Mouse (Mus musculus) thymus, postnatal 36 days (tissue): Measurements from ENCODE around the gene Ncoa7.

Source experiments
- DNase-seq, 2 experiments: peaks; one replicate each; pipeline ENCODE4 v3.0.0; 2022; ENCODE audit warnings: mixed read lengths in 2 of 2

The Ncoa7 gene

DNA sequence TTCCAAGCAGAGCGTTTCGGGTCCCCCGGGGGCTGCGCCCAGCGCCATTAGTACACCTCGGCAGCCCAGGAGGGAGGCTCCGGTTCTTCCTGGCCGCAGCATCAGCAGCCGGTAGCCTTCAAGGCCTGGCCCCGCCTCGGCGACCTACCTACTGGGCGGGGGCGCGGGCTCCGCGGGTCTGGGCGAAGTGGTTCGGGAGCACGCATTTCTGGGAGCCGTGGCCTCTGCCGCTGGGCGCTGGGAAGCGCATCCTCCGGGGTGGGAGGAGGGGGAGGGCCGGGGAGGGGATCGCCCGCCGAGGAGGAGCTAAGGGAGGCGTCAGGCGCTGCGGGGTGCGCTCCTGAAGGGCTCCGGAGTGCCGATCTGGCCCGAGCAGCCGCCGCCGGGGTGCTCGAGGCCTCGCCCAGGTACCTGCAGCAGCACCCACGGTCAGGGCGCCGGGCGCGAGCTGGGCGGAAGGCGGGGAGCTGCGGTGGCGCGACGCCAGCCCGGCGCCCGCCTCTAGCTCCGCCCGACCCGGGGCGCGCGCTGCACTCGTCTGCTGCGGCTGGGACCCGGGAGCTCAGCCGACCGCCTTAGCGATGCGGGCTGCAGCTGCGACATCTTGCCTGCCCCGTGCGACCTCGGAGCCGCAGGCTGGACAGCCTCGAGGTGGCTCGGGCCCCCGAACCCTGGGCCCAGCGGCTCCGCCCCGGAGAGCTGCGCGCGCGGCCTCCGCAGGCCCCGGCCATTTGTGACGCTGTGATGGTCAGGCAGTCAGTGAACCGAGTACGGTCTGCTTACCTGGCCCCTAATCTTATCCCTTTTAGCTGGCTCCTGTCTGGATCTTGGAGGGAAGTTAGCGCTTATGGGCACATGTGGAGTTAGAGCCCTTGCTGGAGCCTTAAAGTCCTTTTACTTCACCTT is at the start of gene Ncoa7:
Gene Ncoa7 (minus strand): TSS at position 646 of the 906 bp plus-strand sequence.
- peak; percentile 75 to 82 for DNase-seq

DNA sequence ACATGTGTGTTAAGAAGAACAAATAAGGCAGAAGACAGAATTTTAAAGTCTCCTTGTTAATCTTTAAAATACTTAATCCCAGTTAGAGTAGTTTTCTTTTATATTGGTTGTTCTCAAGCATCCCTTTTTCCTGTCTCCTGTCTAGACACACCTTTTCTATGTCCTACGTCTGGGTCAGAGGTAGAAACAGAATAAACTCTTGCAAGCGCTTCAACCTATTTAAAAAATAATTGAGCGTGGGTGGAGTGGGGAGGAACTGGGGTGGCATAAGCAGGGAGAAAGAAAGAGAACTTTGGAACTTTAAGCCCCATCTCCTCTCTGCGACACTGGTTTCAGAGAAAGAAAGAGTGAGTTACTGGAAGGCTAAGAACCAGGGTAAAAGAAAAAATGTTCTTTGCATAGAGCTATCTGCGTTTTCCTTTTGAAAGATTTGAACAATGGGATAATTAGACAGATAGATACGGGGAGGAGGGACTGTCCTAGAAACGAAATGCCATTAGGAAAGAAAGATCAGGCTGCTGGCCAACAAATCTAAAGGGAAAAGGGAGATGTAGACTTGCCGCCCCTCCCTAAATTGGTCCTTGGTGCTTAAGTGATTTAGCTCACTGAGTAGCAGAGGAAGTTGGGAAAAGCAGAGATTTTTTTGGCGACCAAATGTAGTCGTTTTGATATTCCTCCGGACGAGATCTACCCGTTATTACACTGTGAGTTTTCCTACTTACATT is 42.1 kb upstream of the Ncoa7 start:
- DNase-seq, result no peak

DNA sequence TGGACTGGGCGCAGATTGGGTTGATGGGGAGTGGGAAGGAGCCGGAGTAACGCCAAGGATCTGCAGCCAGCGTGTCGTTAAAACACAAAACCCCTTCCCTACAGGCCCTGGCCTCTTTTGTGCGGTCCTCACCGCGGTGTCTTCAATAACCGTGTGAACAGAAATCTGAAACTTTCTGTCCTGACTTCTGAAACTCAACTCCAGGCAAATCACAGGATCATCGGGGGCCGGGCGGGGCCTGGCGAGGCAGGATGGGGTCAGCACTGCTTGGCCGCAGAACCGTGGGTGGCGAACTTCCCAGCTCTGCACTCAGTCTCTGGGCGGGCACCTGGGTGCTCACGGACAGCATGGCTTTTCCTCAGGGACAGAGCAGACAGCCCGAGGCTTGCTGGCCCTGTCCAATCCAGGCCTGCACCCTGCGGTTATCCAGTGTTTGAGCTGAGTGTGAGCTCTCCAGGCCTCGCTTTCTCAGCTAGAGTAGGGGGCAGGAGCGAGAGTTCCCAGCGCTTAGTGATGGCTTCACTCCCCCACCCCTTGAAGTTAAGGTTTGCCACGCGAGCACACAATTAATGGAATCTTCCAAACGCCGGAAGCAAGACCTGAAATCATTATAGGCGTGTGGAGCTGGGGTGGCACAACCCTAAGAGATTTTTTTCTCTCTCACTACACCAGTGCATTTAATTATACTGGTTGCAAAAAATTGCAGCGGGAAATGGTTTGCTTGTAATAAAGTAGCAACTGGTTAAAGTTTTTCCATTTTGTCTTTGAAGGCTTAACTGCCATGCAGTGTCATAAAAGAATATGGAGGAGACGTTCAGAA is 41.3 kb upstream of the Ncoa7 start:
- DNase-seq, result peak in 1 of 2 experiments; percentile 6

DNA sequence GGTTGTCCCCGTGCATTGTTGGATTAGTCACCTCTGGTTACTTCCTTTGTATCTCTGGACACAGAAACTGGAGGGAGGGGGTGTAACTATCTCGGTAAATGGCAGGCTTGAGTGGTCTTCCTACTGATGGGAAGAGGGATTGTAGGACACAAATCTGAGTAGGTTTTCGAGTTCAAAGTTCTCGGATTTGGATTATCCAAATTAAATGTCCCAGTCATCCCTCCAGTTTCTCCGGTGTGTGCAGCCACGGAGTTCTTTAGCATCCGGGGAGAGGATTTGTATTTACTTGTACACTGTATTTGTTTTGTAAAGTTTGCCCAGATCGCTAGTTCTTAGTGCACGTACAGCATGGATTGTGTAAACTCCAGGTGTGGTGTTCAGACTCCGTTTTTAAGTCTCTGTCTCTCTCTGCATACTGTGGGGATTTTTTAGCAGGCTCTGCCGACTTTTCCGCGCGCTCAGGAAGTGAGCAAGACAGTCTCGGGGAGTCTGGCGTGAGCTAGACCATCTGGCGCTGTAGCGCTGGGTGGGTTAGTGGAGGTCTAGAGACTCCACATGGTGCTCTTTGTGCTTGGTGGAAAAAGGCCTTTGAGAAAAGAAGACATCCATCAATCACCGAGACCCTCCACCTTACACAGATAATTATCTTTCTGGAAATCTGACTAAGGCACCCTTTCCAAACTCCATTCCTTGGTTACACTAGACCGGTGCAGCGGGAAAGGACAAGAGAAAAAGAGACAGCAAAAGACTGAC is 40.5 kb upstream of the Ncoa7 start:
- DNase-seq, result no peak

DNA sequence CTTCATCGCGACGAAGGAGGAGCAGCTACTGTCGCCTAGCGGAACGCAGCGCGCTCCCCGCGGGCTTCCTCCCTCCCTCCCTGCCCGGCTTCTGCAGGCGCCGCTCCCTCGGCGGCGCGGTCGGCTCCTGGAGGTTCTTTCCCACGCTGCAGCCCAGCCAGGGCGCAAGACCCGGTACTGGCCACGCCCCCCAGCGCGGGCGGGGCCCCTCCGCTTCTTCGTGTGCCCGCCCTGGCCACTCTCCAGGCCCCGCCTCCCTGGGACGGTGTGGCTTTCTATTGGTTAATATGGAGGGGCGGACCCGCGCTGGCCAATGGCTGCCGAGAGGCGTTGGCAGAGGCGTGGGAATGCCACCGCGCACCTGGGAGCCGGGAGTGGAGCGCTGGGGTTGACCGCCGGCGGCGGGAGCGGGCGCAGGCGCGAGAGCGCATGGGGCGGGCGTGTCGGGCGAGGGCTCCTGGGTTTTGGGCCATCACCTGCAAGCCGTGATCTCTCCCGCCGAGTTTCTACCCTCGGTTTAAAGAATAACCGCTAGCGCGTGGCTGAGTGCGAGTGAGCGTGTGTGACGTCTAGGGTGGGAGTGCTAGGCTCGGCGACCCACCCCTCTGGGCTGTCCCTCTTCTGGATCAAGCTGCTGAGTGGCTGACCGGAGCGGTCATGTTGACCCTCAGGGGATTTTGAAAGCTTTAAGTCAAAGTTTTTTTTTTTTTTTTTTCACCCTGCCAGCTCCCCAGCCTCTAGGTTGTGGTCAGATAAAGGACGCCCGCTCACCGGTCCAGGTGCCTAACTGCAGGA is 39.7 kb upstream of the Ncoa7 start, which contains the start of gene Hey2:
Gene Hey2 (minus strand): TSS at position 159 of the 795 bp plus-strand sequence.
- DNase-seq, result peak; percentile 93 to 94

DNA sequence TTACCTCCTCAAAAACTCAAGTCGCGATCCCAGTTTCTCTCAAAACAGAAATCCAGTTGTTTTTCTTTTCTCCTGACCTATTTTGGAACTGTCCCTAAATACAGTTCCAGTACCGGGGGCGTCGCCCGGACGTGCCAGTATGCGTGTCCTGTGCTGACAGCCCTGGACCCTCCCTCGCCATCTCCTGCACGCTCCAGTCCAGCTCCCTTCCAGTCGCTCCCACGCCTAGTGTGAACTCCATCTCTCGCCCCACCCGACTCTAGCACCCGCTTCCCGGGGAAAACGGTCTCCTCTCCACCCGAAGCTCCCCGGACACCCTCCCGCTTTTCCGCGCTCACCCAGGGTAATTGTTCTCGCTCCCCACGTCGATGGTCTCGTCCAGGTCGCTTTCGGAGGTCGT is 39.1 kb upstream of the Ncoa7 start:
- DNase-seq, result no peak

DNA sequence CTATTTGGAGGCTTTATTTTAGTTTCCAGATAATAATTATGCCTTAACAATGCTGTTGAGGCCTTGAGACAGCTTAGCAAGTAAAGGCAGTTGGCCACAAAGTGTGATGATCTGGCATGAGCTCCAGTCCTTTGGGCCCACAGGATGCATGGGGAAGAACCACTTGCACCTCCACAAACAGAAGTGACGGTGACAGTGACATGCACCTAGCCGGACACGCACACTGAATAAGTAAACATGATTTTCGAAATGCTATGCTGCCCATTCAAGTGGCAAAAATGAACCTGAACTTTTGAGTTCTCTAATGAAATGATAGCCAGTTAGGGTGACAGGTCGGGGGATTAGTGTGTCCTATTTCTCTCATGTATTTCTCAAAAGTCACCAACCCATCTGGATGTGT is 37.7 kb upstream of the Ncoa7 start:
- no peak for DNase-seq

DNA sequence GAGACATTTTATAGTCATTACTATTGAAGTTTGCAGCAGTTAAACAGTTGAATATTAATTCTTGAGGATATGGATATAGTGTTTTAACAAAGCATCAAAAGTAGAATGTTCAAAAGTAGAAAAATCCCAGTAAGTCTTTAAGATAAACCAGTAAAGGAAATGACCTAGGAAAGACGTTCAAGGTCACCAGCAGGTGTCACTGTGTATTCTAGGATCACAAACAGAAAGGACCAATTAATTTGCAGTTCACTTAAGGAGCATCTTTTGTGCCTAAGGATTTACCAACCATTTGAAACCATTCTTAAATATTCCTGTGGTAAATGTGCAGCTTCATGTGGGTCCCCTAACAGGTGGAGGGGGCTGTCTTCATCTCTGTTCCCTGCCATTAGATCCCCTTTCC is 35.1 kb upstream of the Ncoa7 start:
- DNase-seq, result no peak

DNA sequence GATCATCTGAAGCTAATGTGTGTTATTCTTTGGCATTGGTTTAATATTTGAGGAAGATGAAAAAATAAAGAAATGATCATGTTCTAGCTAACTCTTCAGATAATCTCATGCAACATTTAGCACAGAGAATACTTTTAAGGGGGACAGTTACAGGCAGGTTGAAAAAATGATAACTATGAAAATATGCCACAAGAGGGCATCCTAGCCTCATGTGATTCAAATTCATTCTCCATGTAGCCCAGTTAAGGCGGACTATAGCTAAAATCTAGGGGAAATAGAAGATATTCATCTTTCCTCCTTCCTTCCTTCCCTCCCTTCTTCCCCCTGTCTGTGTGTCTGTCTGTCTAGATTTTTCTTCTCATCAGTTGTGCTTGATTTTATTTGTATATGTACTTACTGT is 21.9 kb upstream of the Ncoa7 start:
- DNase-seq, result no peak

DNA sequence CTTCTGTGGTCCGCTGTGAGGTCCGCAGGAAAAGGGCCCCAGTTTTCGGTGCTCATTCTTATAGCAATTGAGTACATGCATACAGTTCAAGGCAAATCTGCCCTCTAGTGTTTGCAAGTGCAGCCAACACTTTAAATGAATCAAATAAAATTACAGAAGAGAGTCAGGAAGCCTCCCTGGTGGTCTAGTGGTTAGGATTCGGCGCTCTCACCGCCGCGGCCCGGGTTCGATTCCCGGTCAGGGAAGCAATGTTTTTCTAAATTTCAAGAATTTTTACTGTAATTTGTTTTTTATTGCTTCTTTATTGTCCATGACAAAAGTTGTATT is 7.8 kb upstream of the Ncoa7 start:
- DNase-seq, result peak; percentile 66 to 73

DNA sequence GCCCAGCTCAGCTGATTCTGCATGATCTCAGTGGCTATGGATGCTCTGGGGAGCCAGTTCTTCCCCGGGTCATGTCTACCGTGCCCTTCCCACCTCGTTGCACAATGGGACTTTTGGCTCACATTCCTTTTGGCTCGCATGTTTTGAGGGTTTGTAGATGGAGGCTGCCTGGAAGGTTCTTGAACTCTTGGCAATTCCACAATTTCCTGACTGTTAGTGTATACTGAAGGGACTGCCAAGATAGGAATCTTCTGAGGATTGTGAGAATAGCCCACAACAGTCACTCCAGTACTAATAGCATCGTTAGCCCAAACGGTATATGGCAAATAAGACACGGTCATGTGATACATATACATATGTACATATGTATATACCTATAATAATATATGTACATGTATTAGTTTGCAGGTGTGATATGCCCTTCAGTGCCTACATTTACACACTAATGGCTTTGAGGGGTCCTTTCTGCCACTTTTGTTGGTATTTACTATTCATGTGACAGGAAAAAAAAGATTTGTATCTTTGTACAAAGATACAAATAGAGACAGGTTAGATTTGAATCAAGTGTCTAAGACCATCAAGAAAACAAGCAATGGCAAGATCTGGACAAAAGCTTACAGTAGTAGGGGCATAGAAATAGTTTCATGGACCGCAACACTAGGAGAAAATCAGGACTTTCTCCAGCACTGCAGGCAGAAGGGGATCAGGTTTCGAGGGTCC is 7.3 kb upstream of the Ncoa7 start:
- DNase-seq, result no peak

DNA sequence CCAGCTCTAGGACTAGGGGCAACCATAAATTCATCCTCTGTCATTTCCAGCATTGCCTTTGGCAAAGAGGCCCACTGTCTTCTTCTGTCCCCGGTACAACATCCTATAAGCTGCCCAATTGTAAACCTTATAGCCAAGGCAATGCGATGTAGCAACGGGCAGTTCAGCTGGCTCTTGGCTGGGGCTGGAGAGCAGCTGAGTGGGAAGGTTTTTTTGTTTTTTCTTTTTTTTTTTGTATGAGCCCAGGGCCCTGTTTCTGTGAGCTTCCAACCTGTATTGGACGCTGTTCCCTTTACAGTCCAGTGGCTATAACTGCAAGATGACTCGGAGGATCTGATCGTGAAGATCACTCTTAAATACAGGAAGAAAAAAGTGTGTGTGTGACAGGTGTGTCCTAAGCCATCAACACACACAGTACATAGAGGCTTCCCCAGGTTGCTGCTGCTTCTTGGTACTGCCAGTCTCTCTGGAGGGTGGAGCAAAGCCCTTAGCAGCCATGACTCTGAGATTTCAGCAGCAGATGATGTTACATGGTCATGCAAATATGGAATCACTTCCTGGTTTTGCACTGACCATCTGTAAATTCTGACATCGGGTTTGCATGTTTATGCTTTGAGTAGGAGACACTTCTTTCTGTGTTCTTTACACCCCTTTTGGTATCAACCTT is 594 bp upstream of the Ncoa7 start:
- no peak for DNase-seq

DNA sequence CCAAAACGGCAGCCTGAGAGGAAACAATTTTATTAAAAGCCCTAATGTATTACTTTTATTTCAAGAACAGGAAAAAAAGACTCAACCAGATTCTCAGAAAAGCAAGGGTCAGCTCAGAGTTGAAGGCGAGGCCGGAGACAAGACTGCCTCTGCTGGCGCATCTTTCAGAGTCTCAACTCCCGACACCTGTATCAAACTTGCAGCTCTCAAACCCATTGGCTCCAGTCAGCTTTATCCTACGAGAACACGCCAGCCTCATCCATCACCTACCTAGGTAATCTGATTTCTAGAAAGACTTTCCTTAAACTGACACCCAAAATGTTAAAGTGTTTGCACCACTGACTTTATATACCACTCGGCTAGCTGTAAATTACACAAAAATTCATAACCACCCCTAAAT is 1.1 kb downstream of the Ncoa7 start:
- DNase-seq, result peak in 1 of 2 experiments; percentile 7

DNA sequence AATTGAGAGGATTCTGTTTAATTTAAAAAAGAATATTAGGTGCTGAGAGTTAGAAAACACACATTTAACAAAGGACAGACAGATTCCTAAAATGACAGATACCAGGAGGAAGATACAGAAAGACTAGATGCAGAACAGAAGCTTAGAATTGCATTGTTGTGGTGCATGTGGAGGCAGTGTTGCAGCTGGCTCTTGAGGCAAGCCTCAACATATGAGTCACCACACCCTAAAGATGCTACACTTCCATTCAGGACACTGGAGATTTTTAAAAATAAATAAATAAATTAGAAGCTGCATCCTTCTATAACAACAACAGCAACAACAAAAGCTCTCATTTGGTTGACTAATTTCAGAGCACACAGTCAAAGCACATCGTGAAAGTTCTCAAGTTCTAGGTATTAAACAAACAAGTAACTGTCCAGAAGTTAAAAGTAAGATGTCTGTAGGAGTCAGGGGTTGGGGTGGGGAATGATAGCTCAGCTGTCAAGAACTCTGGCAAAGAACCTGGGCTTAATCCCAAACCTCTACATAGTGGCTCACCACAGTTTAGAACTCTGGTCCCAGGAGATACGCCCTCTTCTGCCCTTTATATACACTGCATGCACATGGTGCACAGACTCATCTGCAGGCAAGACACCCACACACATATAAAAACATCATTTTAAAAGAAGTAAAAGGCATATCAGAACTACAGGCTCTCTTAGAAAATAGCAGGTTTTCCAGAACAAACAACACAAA is 3.2 kb downstream of the Ncoa7 start:
- DNase-seq, result no peak

DNA sequence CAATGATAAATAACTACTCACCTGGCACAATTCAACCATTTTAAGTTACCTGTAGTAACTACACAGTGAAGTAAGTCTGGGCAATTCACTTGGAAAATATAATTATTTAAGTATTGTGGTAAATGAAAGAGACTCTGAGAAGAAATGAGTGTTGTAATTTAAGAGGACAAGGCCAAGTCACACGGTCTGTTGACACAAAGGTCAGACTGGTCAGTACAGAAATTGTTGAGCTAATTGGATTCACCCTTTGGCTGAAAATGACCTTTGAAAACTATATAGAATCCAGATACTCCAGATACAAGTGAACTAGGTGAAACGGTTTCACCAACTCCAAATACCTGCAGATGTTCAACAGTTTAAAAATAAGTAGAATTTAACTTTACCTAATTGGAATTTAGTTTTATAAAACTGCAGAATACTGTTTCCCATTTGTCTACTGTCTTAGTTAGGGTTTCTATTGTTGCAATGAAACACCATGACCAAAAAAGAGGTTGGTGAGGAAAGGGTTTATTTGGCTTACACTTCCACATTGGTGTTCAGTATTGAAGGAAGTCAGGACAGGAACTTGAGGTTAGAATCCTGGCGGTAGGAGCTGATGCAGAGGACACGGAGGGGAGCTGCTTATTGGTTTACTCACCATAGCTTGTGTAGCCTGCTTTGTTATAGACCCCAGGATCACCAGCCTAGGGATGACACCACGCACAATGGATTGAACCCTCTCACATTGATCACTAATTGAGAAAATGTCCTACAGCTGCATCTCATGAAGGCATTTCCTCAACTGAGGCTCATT is 6.5 kb downstream of the Ncoa7 start:
- no peak for DNase-seq

DNA sequence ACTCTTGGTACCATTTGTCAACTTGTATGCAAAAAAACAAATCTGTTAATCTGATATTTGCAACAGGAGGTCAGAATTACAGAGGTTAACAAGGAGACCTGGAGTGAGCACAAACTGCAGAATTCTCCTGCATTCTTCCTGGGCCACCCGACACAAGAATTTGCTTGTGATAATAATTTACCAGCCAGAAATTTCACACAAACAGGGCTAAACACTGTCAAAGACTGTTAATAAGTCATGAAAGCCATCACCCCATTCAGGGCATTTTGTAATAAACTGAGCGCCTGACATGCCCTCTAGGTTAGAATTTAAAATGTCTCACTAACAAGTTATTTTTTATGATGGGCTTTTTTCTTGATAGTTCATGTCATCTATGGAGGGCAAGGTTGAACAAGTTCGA is 12.1 kb downstream of the Ncoa7 start:
- no peak for DNase-seq

DNA sequence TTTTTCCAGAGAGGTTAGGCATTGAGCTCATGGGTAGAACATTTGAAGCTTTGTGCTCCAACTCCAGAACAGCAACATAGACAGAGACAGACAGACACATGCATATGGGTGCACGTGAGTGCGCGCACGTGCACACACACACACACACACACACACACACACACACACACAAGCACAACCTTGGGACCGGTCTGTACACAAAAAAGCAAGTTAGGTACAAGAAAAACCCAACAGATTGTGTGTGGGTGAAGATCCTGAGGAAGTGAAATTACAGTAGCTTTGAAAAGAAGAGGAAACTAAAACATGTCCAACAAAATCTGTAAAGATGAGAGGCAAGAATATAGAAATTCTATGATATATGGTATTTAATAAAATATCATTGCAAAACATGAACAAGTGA is 13.6 kb downstream of the Ncoa7 start:
- no peak for DNase-seq

DNA sequence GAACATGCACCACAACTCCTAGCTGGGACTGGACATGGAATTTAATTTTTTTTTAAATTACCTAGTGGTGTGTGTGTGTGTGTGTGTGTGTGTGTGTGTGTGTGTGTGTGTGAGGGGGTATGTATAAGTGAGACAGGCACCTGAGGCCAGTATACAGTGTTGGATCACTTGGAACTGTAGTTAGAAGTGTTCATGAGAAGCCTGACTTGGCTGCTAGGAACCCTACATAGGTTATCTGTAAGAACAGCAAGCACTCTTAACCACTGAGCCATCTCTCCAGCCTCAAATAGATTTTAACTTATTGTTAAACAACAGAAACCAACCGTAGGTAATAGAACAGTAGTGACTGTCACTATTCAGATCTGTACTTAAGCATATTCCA is 14.8 kb downstream of the Ncoa7 start:
- DNase-seq, result no peak
